Mouse (Mus musculus) hindbrain, embryonic 12.5 days (tissue): Measurements from ENCODE around the gene Adgrg1. TPM values are rescaled to one million over a fixed set of nuclear protein-coding genes. Genes with fewer than 3 reads are reported as not detected.

Source experiments
- ATAC-seq: fragments of 200-750 bp; cut with Nextera tagmentation; 2 replicates; pipeline ENCODE4 v1.8.0; 2017; ENCODE audit warnings: moderate TSS enrichment; ENCODE audit not compliant: low FRiP score
- H3K27ac ChIP-seq: fragments of 300-500 bp; sonication (generic); 2 replicates; pipeline ENCODE4 v1.5.1; 2016; ENCODE audit warnings: mild to moderate bottlenecking
- H3K27me3 ChIP-seq: fragments of 300-500 bp; sonication (generic); 2 replicates; pipeline ENCODE4 v1.6.1; 2016; ENCODE audit warnings: mild to moderate bottlenecking
- H3K36me3 ChIP-seq: fragments of 300-500 bp; sonication (generic); 2 replicates; pipeline ENCODE4 v1.6.1; 2016; ENCODE audit warnings: mild to moderate bottlenecking
- H3K4me1 ChIP-seq: fragments of 300-500 bp; sonication (generic); 2 replicates; pipeline ENCODE4 v1.6.1; 2016
- H3K4me2 ChIP-seq: fragments of 300-500 bp; sonication (generic); replicated peaks from 2 replicates; pipeline ENCODE4 v1.6.1; 2016; ENCODE audit warnings: mild to moderate bottlenecking
- H3K4me3 ChIP-seq: fragments of 300-500 bp; sonication (generic); 2 replicates; pipeline ENCODE4 v1.5.1; 2016; ENCODE audit warnings: mild to moderate bottlenecking
- H3K9ac ChIP-seq: fragments of 300-500 bp; sonication (generic); 2 replicates; pipeline ENCODE4 v1.6.1; 2016; ENCODE audit warnings: mild to moderate bottlenecking, moderate library complexity
- H3K9me3 ChIP-seq: fragments of 300-500 bp; sonication (generic); replicated peaks from 2 replicates; pipeline ENCODE4 v1.6.1; 2016; ENCODE audit warnings: mild to moderate bottlenecking
- WGBS: fragments of 180-500 bp; shearing (Covaris S2); methylation state at CpG from one replicate; pipeline ENCODE4 v1.1.7; 2016; 5-methylcytosine and 5-hydroxymethylcytosine counted together
- polyA plus RNA-seq: library from polyadenylated mRNA; unstranded; fragments of >200 nt; fragmentation: Nextera tagmentation; extraction: Ambion mirVana; gene quantifications from 2 replicates; pipeline ENCODE4 v1.2.1, GENCODE M21; 2016

The Adgrg1 gene
- polyA plus RNA-seq, 1 experiment from 2014 or later, result 187 TPM

- no peak overlapping the region for H3K4me2 ChIP-seq
- no peak overlapping the region for H3K4me3 ChIP-seq
- H3K27me3 ChIP-seq, result no peaks in the 10 kb centered on the region
- no peak overlapping the region for H3K9ac ChIP-seq
- no peaks in the 10 kb centered on the region for H3K9me3 ChIP-seq
- H3K27ac ChIP-seq, result peak overlapping the region; percentile 96
- H3K36me3 ChIP-seq, result no peaks in the 10 kb centered on the region
- H3K4me1 ChIP-seq, result peaks cover 54% of the 10 kb centered on the region
- 79% methylated on average over 9 of the region's 9 CpGs for WGBS
- no peak for ATAC-seq
These were observed 17.0 kb downstream of the Adgrg1 start for GRCm38 (mm10) chr8:94991454-94991994.

GRCm38 (mm10) chr8:94992010-94992409, 17.5 kb downstream of the Adgrg1 start:
- H3K4me3 ChIP-seq, result no peak overlapping the region
- H3K9ac ChIP-seq, result no peak overlapping the region
- H3K9me3 ChIP-seq, result no peaks in the 10 kb centered on the region
- no peak for ATAC-seq
- H3K4me1 ChIP-seq, result peaks cover 54% of the 10 kb centered on the region
- 83% methylated on average over 4 of the region's 4 CpGs for WGBS
- no peak overlapping the region for H3K4me2 ChIP-seq
- H3K27me3 ChIP-seq, result no peaks in the 10 kb centered on the region
- no peaks in the 10 kb centered on the region for H3K36me3 ChIP-seq
- peak overlapping the region; percentile 96 for H3K27ac ChIP-seq

- Histone ChIP-seq H3K36me3 (no peaks in the 10 kb centered on the region), H3K27ac (peak overlapping the region; percentile 96), H3K4me1 (peaks cover 54% of the 10 kb centered on the region), H3K9me3 (no peaks in the 10 kb centered on the region), H3K27me3 (no peaks in the 10 kb centered on the region), H3K4me3 (no peak overlapping the region), H3K9ac (peak overlapping the region; percentile 23; the same call in 1 of the 2 replicates), H3K4me2 (peak overlapping the region; percentile 77; the same call in 1 of the 2 replicates)
- no peak for ATAC-seq
- WGBS, result 13% methylated on average over 5 of the region's 5 CpGs
These were observed 18.0 kb downstream of the Adgrg1 start for GRCm38 (mm10) chr8:94992534-94992933.

- Histone ChIP-seq H3K9ac (peak overlapping the region; percentile 18; the same call in 1 of the 2 replicates), H3K27me3 (no peaks in the 10 kb centered on the region), H3K9me3 (no peaks in the 10 kb centered on the region), H3K4me1 (peaks cover 59% of the 10 kb centered on the region), H3K4me3 (no peak overlapping the region), H3K36me3 (no peaks in the 10 kb centered on the region), H3K4me2 (peak overlapping the region; percentile 77), H3K27ac (peak overlapping the region; percentile 96)
- WGBS, result 61% methylated on average over 9 of the region's 9 CpGs
- no peak for ATAC-seq
These were observed 18.6 kb downstream of the Adgrg1 start for GRCm38 (mm10) chr8:94992996-94993724.

GRCm38 (mm10) chr8:94994006-94994405, 19.5 kb downstream of the Adgrg1 start:
- WGBS, result 3% methylated on average over 14 of the region's 14 CpGs
- no peaks in the 10 kb centered on the region for H3K36me3 ChIP-seq
- peaks cover 64% of the 10 kb centered on the region for H3K4me1 ChIP-seq
- peak overlapping the region; percentile 93 for H3K9ac ChIP-seq
- H3K27me3 ChIP-seq, result no peaks in the 10 kb centered on the region
- peak overlapping the region; percentile 77 for H3K4me2 ChIP-seq
- no peaks in the 10 kb centered on the region for H3K9me3 ChIP-seq
- ATAC-seq, result peak; percentile 90
- H3K27ac ChIP-seq, result peak overlapping the region; percentile 96
- peak overlapping the region; percentile 62 for H3K4me3 ChIP-seq

GRCm38 (mm10) chr8:94994510-94994909, 20.0 kb downstream of the Adgrg1 start:
- peaks cover 69% of the 10 kb centered on the region for H3K4me1 ChIP-seq
- H3K27me3 ChIP-seq, result no peaks in the 10 kb centered on the region
- H3K9me3 ChIP-seq, result no peaks in the 10 kb centered on the region
- peak; percentile 36 for ATAC-seq
- no peaks in the 10 kb centered on the region for H3K36me3 ChIP-seq
- peak overlapping the region; percentile 62 for H3K4me3 ChIP-seq
- peak overlapping the region; percentile 77 for H3K4me2 ChIP-seq
- H3K27ac ChIP-seq, result peak overlapping the region; percentile 96
- peak overlapping the region; percentile 93 for H3K9ac ChIP-seq
- WGBS, result 4% methylated on average over 1 of the region's 1 CpGs

- H3K9ac ChIP-seq, result peak overlapping the region; percentile 93
- H3K9me3 ChIP-seq, result no peaks in the 10 kb centered on the region
- no peaks in the 10 kb centered on the region for H3K27me3 ChIP-seq
- peak overlapping the region; percentile 77 for H3K4me2 ChIP-seq
- H3K4me1 ChIP-seq, result peaks cover 76% of the 10 kb centered on the region
- no peaks in the 10 kb centered on the region for H3K36me3 ChIP-seq
- WGBS, result 39% methylated on average over 5 of the region's 5 CpGs
- H3K4me3 ChIP-seq, result peak overlapping the region; percentile 62
- peak overlapping the region; percentile 96 for H3K27ac ChIP-seq
- no peak for ATAC-seq
These were observed 20.9 kb downstream of the Adgrg1 start for GRCm38 (mm10) chr8:94995336-94995893.

- peak overlapping the region; percentile 96 for H3K27ac ChIP-seq
- 38% methylated on average over 12 of the region's 12 CpGs for WGBS
- no peaks in the 10 kb centered on the region for H3K27me3 ChIP-seq
- H3K4me1 ChIP-seq, result peaks cover 76% of the 10 kb centered on the region
- H3K4me3 ChIP-seq, result peak overlapping the region; percentile 62
- H3K9me3 ChIP-seq, result no peaks in the 10 kb centered on the region
- peak overlapping the region; percentile 93 for H3K9ac ChIP-seq
- ATAC-seq, result no peak
- no peaks in the 10 kb centered on the region for H3K36me3 ChIP-seq
- peak overlapping the region; percentile 77 for H3K4me2 ChIP-seq
These were observed 21.5 kb downstream of the Adgrg1 start for GRCm38 (mm10) chr8:94996037-94996436.

- peak overlapping the region; percentile 93 for H3K9ac ChIP-seq
- H3K4me3 ChIP-seq, result peak overlapping the region; percentile 62
- H3K36me3 ChIP-seq, result peaks cover 2% of the 10 kb centered on the region; the same call in 1 of the 2 replicates
- H3K27me3 ChIP-seq, result no peaks in the 10 kb centered on the region
- peaks cover 75% of the 10 kb centered on the region for H3K4me1 ChIP-seq
- H3K4me2 ChIP-seq, result peak overlapping the region; percentile 77
- no peaks in the 10 kb centered on the region for H3K9me3 ChIP-seq
- H3K27ac ChIP-seq, result peak overlapping the region; percentile 96
- 55% methylated on average over 6 of the region's 6 CpGs for WGBS
- no peak for ATAC-seq
These were observed 22.6 kb downstream of the Adgrg1 start for GRCm38 (mm10) chr8:94996899-94997856.

- 70% methylated on average over 6 of the region's 6 CpGs for WGBS
- Histone ChIP-seq H3K27ac (peak overlapping the region; percentile 96), H3K4me1 (peaks cover 71% of the 10 kb centered on the region)
These were observed 23.3 kb downstream of the Adgrg1 start for GRCm38 (mm10) chr8:94997857-94998243.

GRCm38 (mm10) chr8:94998431-94998830, 23.9 kb downstream of the Adgrg1 start:
- ATAC-seq, result no peak
- H3K9me3 ChIP-seq, result no peaks in the 10 kb centered on the region
- peak overlapping the region; percentile 77 for H3K4me2 ChIP-seq
- no peaks in the 10 kb centered on the region for H3K27me3 ChIP-seq
- H3K9ac ChIP-seq, result peak overlapping the region; percentile 93
- 31% methylated on average over 2 of the region's 2 CpGs for WGBS
- peaks cover 10% of the 10 kb centered on the region for H3K36me3 ChIP-seq
- peak overlapping the region; percentile 62 for H3K4me3 ChIP-seq
- peaks cover 65% of the 10 kb centered on the region for H3K4me1 ChIP-seq
- peak overlapping the region; percentile 96 for H3K27ac ChIP-seq

More at GRCm38 (mm10) chr8:94997857-94998243, 23.3 kb downstream of the Adgrg1 start:
- Histone ChIP-seq H3K27me3 (no peaks in the 10 kb centered on the region), H3K9me3 (no peaks in the 10 kb centered on the region), H3K9ac (peak overlapping the region; percentile 93), H3K4me2 (peak overlapping the region; percentile 77), H3K36me3 (peaks cover 5% of the 10 kb centered on the region; the same call in 1 of the 2 replicates), H3K4me3 (peak overlapping the region; percentile 62)
- no peak for ATAC-seq
